Mouse (Mus musculus): Measurements from ENCODE around the gene Zfp583. TPM values are rescaled to one million over a fixed set of nuclear protein-coding genes. Genes with fewer than 3 reads are reported as not detected.
"Not testable (repeated sequence)": the region's sequence is repeated elsewhere in the genome, so short reads cannot be mapped to it uniquely, and the experiment has no call there.

Gene Zfp583
- polyA plus RNA-seq (2015; fragmentation: Nextera tagmentation; extraction: Ambion mirVana): 12.3 and 13.8 TPM in 2 replicates

DNA sequence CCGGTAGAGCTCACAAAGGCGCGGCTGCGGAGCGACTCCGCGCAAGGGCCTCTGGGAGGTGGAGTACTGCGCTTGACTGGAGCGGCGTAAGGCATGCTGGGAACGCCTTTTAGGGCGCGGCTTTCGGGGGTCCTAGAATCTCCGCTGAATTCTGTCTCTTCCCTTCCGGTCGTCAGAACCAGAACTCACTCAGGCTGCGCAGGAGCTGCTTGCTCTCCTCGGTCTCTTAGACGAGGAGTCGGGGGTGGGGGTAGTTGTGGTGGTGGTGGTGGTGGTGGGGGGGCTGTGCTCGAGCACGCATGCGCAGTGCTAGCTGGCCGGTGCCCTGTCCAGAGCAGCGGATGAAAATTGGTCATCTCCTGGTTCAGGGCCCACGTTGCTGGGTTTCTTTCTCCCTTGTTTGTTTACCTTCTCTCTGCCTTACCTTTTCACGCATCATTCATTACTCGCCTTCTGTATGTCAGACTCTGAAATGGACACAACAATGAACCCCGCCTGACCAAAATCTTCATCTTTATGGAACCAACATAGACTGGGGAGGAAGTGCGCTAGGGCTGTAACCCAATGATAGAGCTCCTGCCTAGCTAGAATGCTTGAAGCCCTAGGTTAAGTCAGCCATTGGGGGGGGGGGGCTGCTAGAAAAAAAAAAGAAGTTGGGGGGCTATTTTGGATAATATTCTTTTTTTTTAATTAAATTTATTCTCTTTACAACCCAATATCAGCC is at the start of gene Zfp583:
Gene Zfp583, minus strand, starts transcription at position 53 of the 724 bp plus-strand sequence.
- peaks cover 16% of the 10 kb centered on the region for H3K4me1 ChIP-seq
- H3K36me3 ChIP-seq: peaks cover 14% of the 10 kb centered on the region
- peak within 1 kb of the TSS; percentile 59 for H3K4me3 ChIP-seq
- H3K4me2 ChIP-seq (replicated peaks): peak within 1 kb of the TSS; percentile 47
- H3K27me3 ChIP-seq: no peaks in the 10 kb centered on the region
- H3K9me3 ChIP-seq: 0 out of 2 replicates have a peak, but pooled peaks cover 3% of the 10 kb centered on the region
- peak within 1 kb of the TSS; percentile 73 for H3K9ac ChIP-seq (replicated peaks)
- WGBS: 4% methylated on average over 31 of the region's 31 CpGs
- peak; percentile 93 for ATAC-seq (replicated peaks)
- peak within 1 kb of the TSS; percentile 87 for H3K27ac ChIP-seq (replicated peaks)

DNA sequence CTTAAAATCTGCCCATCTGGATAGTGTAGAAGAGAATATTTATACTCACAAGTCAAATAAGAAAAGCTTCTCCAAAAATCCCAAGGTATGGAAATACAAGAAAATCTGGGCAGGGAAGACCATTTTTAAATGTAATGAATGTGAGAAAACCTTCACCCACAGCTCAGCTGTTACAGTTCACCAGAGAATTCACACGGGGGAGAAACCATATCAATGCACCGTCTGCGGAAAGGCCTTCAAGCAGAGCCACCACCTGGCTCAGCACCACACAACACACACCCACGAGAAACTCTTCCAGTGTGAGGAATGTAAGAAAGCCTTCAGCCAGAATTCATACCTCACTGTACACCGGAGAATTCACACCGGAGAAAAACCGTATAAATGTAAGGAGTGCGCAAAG is 47.4 kb upstream of the Zfp583 start:
- WGBS: 91% methylated on average over 8 of the region's 8 CpGs
- Histone ChIP-seq H3K27ac (replicated peaks) (no peak overlapping the region), H3K36me3 (peaks cover 11% of the 10 kb centered on the region; the same call in 1 of the 2 replicates), H3K9me3 (no peaks in the 10 kb centered on the region), H3K27me3 (no peaks in the 10 kb centered on the region), H3K9ac (replicated peaks) (no peak overlapping the region), H3K4me2 (replicated peaks) (no peak overlapping the region), H3K4me1 (peaks cover 8% of the 10 kb centered on the region), H3K4me3 (no peak overlapping the region)
- ATAC-seq (replicated peaks): no peak

DNA sequence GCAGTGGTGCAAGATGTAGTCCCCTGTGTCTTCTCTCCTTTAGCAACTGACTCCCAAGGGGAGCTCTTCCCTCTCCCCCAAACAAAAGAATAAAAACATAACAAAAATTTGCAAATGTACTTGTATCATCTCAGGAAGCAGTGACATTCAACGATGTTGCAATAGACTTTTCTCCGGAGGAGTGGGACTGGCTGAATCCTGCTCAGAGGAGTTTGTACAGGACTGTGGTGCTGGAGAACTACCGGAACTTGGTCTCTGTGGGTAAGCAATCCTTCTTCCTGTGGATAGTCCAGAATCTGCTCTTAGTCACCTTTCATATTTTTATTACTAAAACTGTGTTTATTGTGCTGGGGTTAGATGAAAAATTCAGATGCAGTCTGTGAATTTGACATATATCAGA is 41.9 kb upstream of the Zfp583 start:
- Histone ChIP-seq H3K4me3 (no peak overlapping the region), H3K27ac (replicated peaks) (no peak overlapping the region), H3K4me1 (no peaks in the 10 kb centered on the region), H3K27me3 (no peaks in the 10 kb centered on the region), H3K36me3 (peaks cover 5% of the 10 kb centered on the region; the same call in 1 of the 2 replicates), H3K9ac (replicated peaks) (no peak overlapping the region), H3K9me3 (no peaks in the 10 kb centered on the region), H3K4me2 (replicated peaks) (no peak overlapping the region)
- 91% methylated on average over 3 of the region's 3 CpGs for WGBS
- ATAC-seq (replicated peaks): no peak

DNA sequence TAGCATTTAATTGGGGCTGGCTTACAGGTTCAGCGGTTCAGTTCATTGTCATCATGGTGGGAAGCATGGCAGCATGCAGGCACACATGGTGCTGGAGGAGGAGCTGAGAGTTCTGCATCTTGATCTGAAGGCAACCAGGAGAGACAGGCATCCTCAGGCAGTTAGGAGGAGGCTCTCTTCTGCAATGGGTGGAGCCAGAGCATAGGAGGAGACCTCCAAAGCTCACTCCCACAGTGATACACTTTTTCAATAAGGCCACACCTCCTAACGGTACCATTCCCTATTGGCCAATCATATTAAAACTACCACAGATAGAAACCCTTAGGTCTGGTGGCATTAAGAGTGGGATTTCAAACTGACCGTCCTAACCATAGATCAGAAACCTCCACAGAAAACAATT is 38.4 kb upstream of the Zfp583 start:
- Histone ChIP-seq H3K36me3 (no peaks in the 10 kb centered on the region; the same call in 1 of the 2 replicates), H3K9ac (replicated peaks) (no peak overlapping the region), H3K4me2 (replicated peaks) (no peak overlapping the region), H3K27me3 (no peaks in the 10 kb centered on the region), H3K27ac (replicated peaks) (no peak overlapping the region), H3K9me3 (no peaks in the 10 kb centered on the region), H3K4me1 (0 out of 2 replicates have a peak, but pooled peaks cover 1% of the 10 kb centered on the region), H3K4me3 (no peak overlapping the region)
- ATAC-seq (replicated peaks): no peak
- 91% methylated on average over 3 of the region's 3 CpGs for WGBS

DNA sequence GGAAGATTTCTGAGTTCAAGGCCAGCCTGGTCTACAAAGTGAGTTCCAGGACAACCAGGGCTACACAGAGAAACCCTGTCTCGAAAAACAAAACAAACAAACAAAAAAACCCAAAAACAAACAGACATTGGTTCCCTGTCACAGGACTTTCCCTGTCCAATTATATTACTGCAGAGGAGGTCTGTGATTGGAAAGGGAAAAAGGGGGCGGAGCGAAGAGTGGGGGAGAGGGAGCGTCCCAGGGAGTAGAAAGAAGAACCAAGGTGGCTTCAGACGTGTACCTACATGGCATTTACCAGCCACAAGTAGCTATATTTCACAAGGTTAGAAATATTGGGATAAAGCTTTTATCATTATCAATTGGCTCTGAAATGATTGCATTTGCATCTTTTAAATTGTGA is 37.1 kb upstream of the Zfp583 start:
- H3K4me2 ChIP-seq (replicated peaks); H3K4me3 ChIP-seq; H3K4me1 ChIP-seq; H3K9ac ChIP-seq (replicated peaks); H3K9me3 ChIP-seq; H3K27ac ChIP-seq (replicated peaks); ATAC-seq (replicated peaks); H3K36me3 ChIP-seq; H3K27me3 ChIP-seq: not testable (repeated sequence)
- WGBS: 85% methylated on average over 5 of the region's 5 CpGs

DNA sequence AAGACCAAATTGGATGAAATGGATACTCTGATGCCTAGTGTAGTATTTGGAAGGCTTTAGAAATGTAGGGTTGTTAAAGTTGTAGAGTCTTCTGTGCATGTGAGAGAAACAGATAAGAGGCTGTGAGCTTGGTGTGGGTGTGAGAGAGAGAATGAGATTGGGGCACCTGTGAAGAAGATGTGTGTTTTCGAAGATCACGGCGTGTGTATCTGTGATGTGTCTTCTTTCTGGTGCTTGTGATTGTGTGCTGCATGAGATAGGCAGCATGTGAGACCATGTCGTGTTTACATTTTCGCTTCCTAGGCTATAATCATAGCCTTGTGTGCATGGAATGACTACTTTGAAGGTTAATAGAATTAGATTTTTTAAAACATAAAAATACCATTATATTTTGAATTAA is 36.1 kb upstream of the Zfp583 start:
- Histone ChIP-seq H3K36me3 (no peaks in the 10 kb centered on the region; the same call in 1 of the 2 replicates), H3K4me1 (peaks cover 10% of the 10 kb centered on the region), H3K4me3 (no peak overlapping the region), H3K9me3 (no peaks in the 10 kb centered on the region), H3K4me2 (replicated peaks) (no peak overlapping the region), H3K27me3 (no peaks in the 10 kb centered on the region), H3K9ac (replicated peaks) (no peak overlapping the region), H3K27ac (replicated peaks) (no peak overlapping the region)
- WGBS: 92% methylated on average over 5 of the region's 5 CpGs
- ATAC-seq (replicated peaks): no peak

DNA sequence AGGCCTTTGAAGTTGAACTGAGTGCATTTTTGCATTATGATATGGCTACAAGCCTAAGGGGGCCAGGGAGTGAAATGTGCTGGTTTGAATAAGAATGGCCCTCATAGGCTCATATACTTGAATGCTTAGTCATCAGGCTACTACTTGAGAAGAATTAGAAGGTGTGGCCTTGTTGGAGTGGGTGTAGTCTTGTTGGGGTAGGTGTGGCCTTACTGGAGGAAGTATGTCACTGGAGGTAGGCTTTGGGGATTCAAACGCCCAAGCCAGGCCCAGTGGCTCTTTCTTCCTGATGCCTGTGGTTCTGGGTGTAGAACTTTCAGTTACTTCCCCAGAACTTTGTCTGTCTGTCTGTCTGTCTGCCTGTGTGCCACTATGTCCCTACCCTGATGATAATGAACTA is 33.7 kb upstream of the Zfp583 start:
- no peaks in the 10 kb centered on the region for H3K9me3 ChIP-seq
- peaks cover 10% of the 10 kb centered on the region for H3K4me1 ChIP-seq
- H3K4me2 ChIP-seq (replicated peaks): no peak overlapping the region
- ATAC-seq (replicated peaks): no peak
- H3K4me3 ChIP-seq: no peak overlapping the region
- no peak overlapping the region for H3K9ac ChIP-seq (replicated peaks)
- no peak overlapping the region for H3K27ac ChIP-seq (replicated peaks)
- H3K27me3 ChIP-seq: no peaks in the 10 kb centered on the region
- 67% methylated on average over 1 of the region's 1 CpGs for WGBS
- no peaks in the 10 kb centered on the region for H3K36me3 ChIP-seq

DNA sequence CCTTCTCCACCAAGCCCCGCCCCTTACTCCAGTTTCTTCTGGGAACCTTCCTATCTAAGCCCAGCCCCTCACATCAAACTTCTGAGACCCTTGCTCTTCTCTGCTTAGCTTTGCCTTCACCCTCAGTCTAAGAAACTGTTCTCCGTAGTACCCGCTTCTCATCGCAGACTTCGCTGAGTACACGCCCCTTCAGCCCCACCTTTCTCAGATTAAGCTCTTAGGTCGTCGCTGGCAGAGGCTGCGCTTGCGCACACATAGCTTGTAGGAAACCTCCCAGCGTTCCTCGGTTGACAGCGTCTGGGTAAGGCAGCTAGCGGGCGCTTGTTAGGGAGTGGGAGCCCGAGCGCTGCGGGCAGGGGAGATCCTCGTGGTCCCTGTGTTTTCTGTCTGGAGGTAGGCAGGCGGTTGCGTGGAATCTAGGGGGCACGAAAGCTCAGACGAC is 32.0 kb upstream of the Zfp583 start, which contains the start of gene Zfp78:
Gene Zfp78, plus strand, starts transcription at position 234 of the 442 bp plus-strand sequence.
- WGBS: under 1% methylated on average over 23 of the region's 23 CpGs

DNA sequence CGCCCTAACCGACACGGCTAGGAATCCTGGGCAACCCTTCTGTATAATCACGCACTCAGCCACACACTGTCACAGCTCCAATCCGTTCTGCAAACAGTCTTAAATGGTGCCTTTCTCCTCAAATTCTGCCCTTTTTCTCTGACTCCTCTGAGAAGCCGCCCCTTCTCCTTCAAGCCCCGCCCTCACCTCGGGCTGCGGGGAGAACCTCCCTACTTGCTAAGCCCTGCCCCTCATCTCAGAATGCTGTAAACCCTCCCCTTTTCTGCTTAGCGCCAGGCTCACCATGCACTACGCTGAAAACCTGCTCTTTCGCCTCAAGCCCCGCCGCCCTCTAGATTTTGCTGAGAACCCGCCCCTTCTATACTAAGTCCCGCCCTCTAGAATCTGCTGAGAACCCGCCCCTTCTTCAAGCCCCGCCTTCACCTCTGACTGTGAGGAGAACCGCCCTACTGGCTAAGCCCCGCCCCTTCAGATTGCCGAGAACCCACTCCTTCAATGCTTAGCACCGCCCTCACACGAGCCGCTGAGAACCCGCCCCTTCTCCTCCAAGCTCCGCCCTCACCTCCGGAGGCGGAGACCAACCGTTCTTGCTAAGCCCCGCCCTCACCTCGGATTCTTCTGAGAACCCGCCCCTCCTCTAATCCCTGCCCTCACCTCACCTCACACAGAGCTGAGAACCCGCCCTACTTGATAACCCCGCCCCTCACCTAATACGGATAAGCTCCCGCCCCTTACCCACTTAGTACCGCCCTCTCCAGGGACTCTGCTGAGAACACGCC is 31.4 kb upstream of the Zfp583 start:
- peak; percentile 94 for ATAC-seq (replicated peaks)
- Histone ChIP-seq H3K36me3 (no peaks in the 10 kb centered on the region), H3K4me3 (peak overlapping the region; percentile 54), H3K27ac (replicated peaks) (peak overlapping the region; percentile 96), H3K4me1 (peaks cover 10% of the 10 kb centered on the region), H3K9ac (replicated peaks) (peak overlapping the region; percentile 59), H3K27me3 (no peaks in the 10 kb centered on the region), H3K4me2 (replicated peaks) (peak overlapping the region; percentile 56), H3K9me3 (no peaks in the 10 kb centered on the region)
- WGBS: under 1% methylated on average over 38 of the region's 38 CpGs

More for the DNA sequence above, 32.0 kb upstream of the Zfp583 start, which contains the start of gene Zfp78:
- Histone ChIP-seq H3K4me3 (peak within 1 kb of the TSS; percentile 54), H3K4me1 (peaks cover 10% of the 10 kb centered on the region), H3K9ac (replicated peaks) (peak within 1 kb of the TSS; percentile 59), H3K36me3 (no peaks in the 10 kb centered on the region), H3K9me3 (no peaks in the 10 kb centered on the region), H3K27me3 (no peaks in the 10 kb centered on the region), H3K27ac (replicated peaks) (peak within 1 kb of the TSS; percentile 96), H3K4me2 (replicated peaks) (peak within 1 kb of the TSS; percentile 56)
- peak; percentile 86 for ATAC-seq (replicated peaks)

DNA sequence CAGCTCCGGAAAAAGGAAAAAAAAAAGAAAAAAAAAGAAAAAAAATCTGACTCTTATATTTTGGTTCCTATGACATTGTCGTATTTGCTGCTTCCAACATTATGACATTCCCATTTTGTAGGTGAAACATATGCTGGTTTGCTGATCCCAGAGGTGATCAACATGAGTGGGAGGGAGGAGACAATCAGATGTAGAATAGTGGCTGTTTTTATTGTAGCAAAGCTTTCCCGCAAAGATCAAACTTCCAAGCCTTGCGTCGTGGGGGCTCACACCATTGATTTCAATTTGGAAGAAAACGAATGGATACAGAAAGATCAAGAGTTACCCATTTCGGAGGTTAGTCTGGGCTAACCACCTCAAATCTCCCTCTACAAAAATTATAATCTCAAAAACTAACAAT is 30.7 kb upstream of the Zfp583 start:
- Histone ChIP-seq H3K4me1 (peaks cover 10% of the 10 kb centered on the region), H3K27me3 (no peaks in the 10 kb centered on the region), H3K27ac (replicated peaks) (peak overlapping the region; percentile 96), H3K4me2 (replicated peaks) (peak overlapping the region; percentile 56), H3K9ac (replicated peaks) (peak overlapping the region; percentile 59), H3K9me3 (no peaks in the 10 kb centered on the region), H3K36me3 (no peaks in the 10 kb centered on the region), H3K4me3 (peak overlapping the region; percentile 54)
- 19% methylated on average over 7 of the region's 7 CpGs for WGBS
- no peak for ATAC-seq (replicated peaks)

DNA sequence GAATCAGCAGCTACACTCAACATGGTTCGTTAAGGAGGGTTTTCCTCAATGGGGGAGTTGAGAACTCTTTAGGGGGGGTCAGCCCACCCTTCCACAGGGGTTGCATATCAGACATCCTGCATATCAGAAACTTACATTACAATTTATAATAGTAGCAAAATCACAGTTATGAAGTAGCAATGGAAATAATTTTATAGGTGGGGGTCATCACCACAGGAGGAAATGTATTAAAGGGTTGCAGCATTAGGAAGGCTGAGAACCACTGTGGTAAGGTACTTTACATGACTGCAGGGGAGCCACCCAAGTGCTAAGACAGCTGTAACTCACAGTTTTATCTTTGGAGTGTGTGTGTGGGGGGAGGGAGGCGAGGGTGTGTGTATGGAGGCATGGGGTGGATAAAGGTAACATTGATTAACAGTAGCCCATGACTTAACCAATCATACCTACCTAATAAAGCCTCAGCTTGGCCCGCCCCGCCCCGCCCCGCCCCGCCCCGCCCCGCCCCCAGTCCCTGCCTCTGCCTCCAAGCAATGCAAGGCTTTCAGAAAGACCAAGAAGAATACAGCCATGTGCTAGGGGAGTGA is 29.5 kb upstream of the Zfp583 start:
- Histone ChIP-seq H3K4me1 (peaks cover 10% of the 10 kb centered on the region), H3K36me3 (no peaks in the 10 kb centered on the region), H3K4me3 (no peak overlapping the region), H3K9me3 (no peaks in the 10 kb centered on the region), H3K4me2 (replicated peaks) (no peak overlapping the region), H3K27ac (replicated peaks) (no peak overlapping the region), H3K9ac (replicated peaks) (no peak overlapping the region), H3K27me3 (no peaks in the 10 kb centered on the region)
- 16% methylated on average over 9 of the region's 9 CpGs for WGBS
- no peak for ATAC-seq (replicated peaks)

All from forebrain, embryonic 15.5 days (tissue).